Mouse (Mus musculus): ENCODE results near the gene Pi4ka. TPM values are rescaled to one million over a fixed set of nuclear protein-coding genes. Genes with fewer than 3 reads are reported as not detected.
"Not testable (repeated sequence)": the region's sequence is repeated elsewhere in the genome, so short reads cannot be mapped to it uniquely, and the experiment has no call there.

The Pi4ka gene
- polyA plus RNA-seq, 1 experiment from 2014 or later: 58.1 TPM

GRCm38 (mm10) chr16:17234916-17235665 is 171.0 kb downstream of the Pi4ka start:
- no peaks in the 10 kb centered on the region for H3K36me3 ChIP-seq (ENCODE audit: control insufficient read depth, insufficient read depth, low read length)
- H3K9ac ChIP-seq (ENCODE audit: low read depth, low read length): peak overlapping the region; percentile 96
- H3K4me1 ChIP-seq (ENCODE audit: control insufficient read depth, insufficient read depth, low read depth, low read length): peaks cover 21% of the 10 kb centered on the region
- peak overlapping the region; percentile 72 for H3K4me2 ChIP-seq (ENCODE audit: low read length)
- WGBS: 40% methylated on average over 9 of the region's 9 CpGs
- ATAC-seq: no peak
- no peaks in the 10 kb centered on the region for H3K27me3 ChIP-seq (replicated peaks; ENCODE audit: control insufficient read depth, insufficient read depth, low read length)
- no peaks in the 10 kb centered on the region for H3K9me3 ChIP-seq (ENCODE audit: control insufficient read depth, low read length)
- H3K27ac ChIP-seq (ENCODE audit: low read depth, low read length): no peak overlapping the region
- H3K4me3 ChIP-seq (ENCODE audit: low read length): peak overlapping the region; percentile 82

DNA sequence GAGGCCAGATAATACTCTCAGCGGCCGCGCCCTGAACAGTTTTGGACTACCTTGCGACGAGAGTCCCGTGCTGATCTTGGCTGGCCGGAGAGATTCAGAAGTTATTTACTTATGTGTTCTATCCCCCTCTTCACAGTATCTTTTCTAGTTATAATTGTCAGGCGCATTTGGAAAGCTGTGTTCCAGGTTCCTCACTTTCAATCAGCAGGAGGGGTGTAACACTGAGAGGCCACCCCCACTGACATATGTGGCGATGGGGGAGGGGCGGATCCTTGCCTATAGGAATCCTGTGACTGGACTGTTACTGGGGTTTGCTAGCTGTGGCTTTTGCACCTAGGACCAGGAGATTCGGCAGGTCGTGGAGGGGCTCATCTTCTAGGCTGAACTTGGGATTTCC is 171.6 kb downstream of the Pi4ka start:
- Histone ChIP-seq H3K4me2 (ENCODE audit: low read length) (peak overlapping the region; percentile 72), H3K9me3 (ENCODE audit: control insufficient read depth, low read length) (no peaks in the 10 kb centered on the region), H3K4me1 (ENCODE audit: control insufficient read depth, insufficient read depth, low read depth, low read length) (peaks cover 21% of the 10 kb centered on the region), H3K4me3 (ENCODE audit: low read length) (peak overlapping the region; percentile 82), H3K36me3 (ENCODE audit: control insufficient read depth, insufficient read depth, low read length) (no peaks in the 10 kb centered on the region), H3K27ac (ENCODE audit: low read depth, low read length) (peak overlapping the region; percentile 93), H3K27me3 (replicated peaks; ENCODE audit: control insufficient read depth, insufficient read depth, low read length) (no peaks in the 10 kb centered on the region), H3K9ac (ENCODE audit: low read depth, low read length) (peak overlapping the region; percentile 96)
- WGBS: 3% methylated on average over 12 of the region's 12 CpGs
- no peak for ATAC-seq

DNA sequence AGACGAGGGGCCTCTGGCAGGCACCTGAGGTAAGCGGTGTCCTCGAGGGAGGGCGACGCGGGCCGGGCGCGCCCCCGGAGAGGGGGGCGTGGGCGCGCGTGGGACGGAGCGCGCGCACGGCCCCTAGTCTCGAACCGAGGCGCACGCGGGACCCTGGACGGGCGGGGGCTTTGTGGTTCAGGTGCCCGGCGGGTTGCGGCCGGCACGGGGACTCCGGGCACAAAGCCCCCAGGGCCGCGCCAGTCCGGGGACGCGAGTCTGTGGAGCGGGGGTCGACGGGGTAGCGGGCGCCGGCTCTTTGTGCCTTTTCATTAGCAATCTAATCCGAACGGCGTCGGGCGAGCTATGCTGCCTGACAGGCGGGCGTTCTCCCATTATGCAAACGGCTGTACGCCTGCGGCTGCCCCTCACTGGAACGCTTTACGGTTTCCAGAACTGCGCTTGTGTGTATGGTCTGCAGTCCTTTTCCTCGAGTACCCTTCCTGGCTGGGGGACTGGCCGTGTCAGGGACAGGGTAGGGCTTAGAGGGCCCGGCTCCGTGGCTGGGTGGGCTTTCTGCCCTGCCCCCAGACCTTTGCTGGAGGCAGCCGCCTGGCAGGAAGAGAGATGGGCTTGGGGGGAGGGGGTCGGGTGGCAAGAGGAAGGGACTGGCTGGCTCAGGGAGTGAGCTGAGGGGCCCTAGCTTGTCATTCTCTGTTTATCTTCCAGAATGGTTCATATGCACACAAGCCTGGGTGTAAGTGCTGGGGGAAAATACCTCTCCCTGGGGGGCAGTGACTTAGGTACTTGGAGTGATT is 172.2 kb downstream of the Pi4ka start:
- Histone ChIP-seq H3K27me3 (replicated peaks; ENCODE audit: control insufficient read depth, insufficient read depth, low read length) (no peaks in the 10 kb centered on the region), H3K4me3 (ENCODE audit: low read length) (peak overlapping the region; percentile 82), H3K36me3 (ENCODE audit: control insufficient read depth, insufficient read depth, low read length) (no peaks in the 10 kb centered on the region), H3K4me2 (ENCODE audit: low read length) (peak overlapping the region; percentile 72), H3K9me3 (ENCODE audit: control insufficient read depth, low read length) (no peaks in the 10 kb centered on the region), H3K27ac (ENCODE audit: low read depth, low read length) (peak overlapping the region; percentile 93), H3K4me1 (ENCODE audit: control insufficient read depth, insufficient read depth, low read depth, low read length) (peaks cover 17% of the 10 kb centered on the region), H3K9ac (ENCODE audit: low read depth, low read length) (peak overlapping the region; percentile 96)
- peak; percentile 82 for ATAC-seq
- 1% methylated on average over 47 of the region's 62 CpGs for whole genome bisulfite sequencing

- WGBS: under 1% methylated on average over 57 of the region's 59 CpGs
- ATAC-seq: peak; percentile 96
- Histone ChIP-seq H3K4me2 (ENCODE audit: low read length) (peak within 1 kb of the TSS; percentile 72), H3K4me3 (ENCODE audit: low read length) (peak within 1 kb of the TSS; percentile 82), H3K4me1 (ENCODE audit: control insufficient read depth, insufficient read depth, low read depth, low read length) (peaks cover 17% of the 10 kb centered on the region), H3K27me3 (replicated peaks; ENCODE audit: control insufficient read depth, insufficient read depth, low read length) (no peaks in the 10 kb centered on the region), H3K27ac (ENCODE audit: low read depth, low read length) (peak within 1 kb of the TSS; percentile 93), H3K9me3 (ENCODE audit: control insufficient read depth, low read length) (no peaks in the 10 kb centered on the region), H3K36me3 (ENCODE audit: control insufficient read depth, insufficient read depth, low read length) (no peaks in the 10 kb centered on the region), H3K9ac (ENCODE audit: low read depth, low read length) (peak within 1 kb of the TSS; percentile 96)
Observed at GRCm38 (mm10) chr16:17232794-17233701, 173.1 kb downstream of the Pi4ka start, which contains the start of gene Hic2. Gene Hic2, plus strand, starts transcription at chr16:17233572.

GRCm38 (mm10) chr16:17231523-17231922 is 174.6 kb downstream of the Pi4ka start:
- not testable (repeated sequence) for H3K27me3 ChIP-seq (replicated peaks; ENCODE audit: control insufficient read depth, insufficient read depth, low read length); H3K9me3 ChIP-seq (ENCODE audit: control insufficient read depth, low read length); H3K9ac ChIP-seq (ENCODE audit: low read depth, low read length); H3K36me3 ChIP-seq (ENCODE audit: control insufficient read depth, insufficient read depth, low read length); H3K4me3 ChIP-seq (ENCODE audit: low read length); ATAC-seq; H3K4me2 ChIP-seq (ENCODE audit: low read length); H3K27ac ChIP-seq (ENCODE audit: low read depth, low read length)
- WGBS: 94% methylated on average over 2 of the region's 2 CpGs
- H3K4me1 ChIP-seq (ENCODE audit: control insufficient read depth, insufficient read depth, low read depth, low read length): peaks cover 17% of the 10 kb centered on the region

Other genes starting within 250 kb of the Pi4ka start
- 294 and 296 TPM in 2 replicates for gene Ube2l3, start 203.7 kb downstream of the Pi4ka start, polyA plus RNA-seq (2015; fragmentation: Nextera tagmentation; extraction: Ambion mirVana)
- gene Rimbp3, start 197.7 kb downstream of the Pi4ka start, polyA plus RNA-seq (2015; fragmentation: Nextera tagmentation; extraction: Ambion mirVana): 1.7 and 1.9 TPM in 2 replicates
- gene Hic2, start 172.7 kb downstream of the Pi4ka start, polyA plus RNA-seq (2015; fragmentation: Nextera tagmentation; extraction: Ambion mirVana): 6.1 and 7.1 TPM in 2 replicates
- 85.8 and 111 TPM in 2 replicates for gene Tmem191c, start 130.2 kb downstream of the Pi4ka start, polyA plus RNA-seq (2015; fragmentation: Nextera tagmentation; extraction: Ambion mirVana)
- gene Serpind1, start 74.9 kb downstream of the Pi4ka start, polyA plus RNA-seq (2015; fragmentation: Nextera tagmentation; extraction: Ambion mirVana): 4.4 and 6.0 TPM in 2 replicates
- 24.2 and 24.4 TPM in 2 replicates for gene Snap29, start 328 bp downstream of the Pi4ka start, polyA plus RNA-seq (2015; fragmentation: Nextera tagmentation; extraction: Ambion mirVana)
- gene Crkl, start 45.7 kb upstream of the Pi4ka start, polyA plus RNA-seq (2015; fragmentation: Nextera tagmentation; extraction: Ambion mirVana): 74.3 and 74.6 TPM in 2 replicates
- gene Aifm3, start 83.3 kb upstream of the Pi4ka start, polyA plus RNA-seq (2015; fragmentation: Nextera tagmentation; extraction: Ambion mirVana): 13.4 and 14.8 TPM in 2 replicates
- 140 and 149 TPM in 2 replicates for gene Lztr1, start 102.4 kb upstream of the Pi4ka start, polyA plus RNA-seq (2015; fragmentation: Nextera tagmentation; extraction: Ambion mirVana)
- gene Thap7, start 124.8 kb upstream of the Pi4ka start, polyA plus RNA-seq (2015; fragmentation: Nextera tagmentation; extraction: Ambion mirVana): 65.1 and 65.8 TPM in 2 replicates
- gene Lrrc74b, start 154.9 kb upstream of the Pi4ka start, polyA plus RNA-seq (2015; fragmentation: Nextera tagmentation; extraction: Ambion mirVana): 1.7 and 1.8 TPM in 2 replicates
- 3.0 and 3.2 TPM in 2 replicates for gene P2rx6, start 155.6 kb upstream of the Pi4ka start, polyA plus RNA-seq (2015; fragmentation: Nextera tagmentation; extraction: Ambion mirVana)
- 53.9 and 54.6 TPM in 2 replicates for gene Slc7a4, start 176.9 kb upstream of the Pi4ka start, polyA plus RNA-seq (2015; fragmentation: Nextera tagmentation; extraction: Ambion mirVana)
- 23.6 and 30.4 TPM in 2 replicates for gene Smpd4, start 213.0 kb upstream of the Pi4ka start, polyA plus RNA-seq (2015; fragmentation: Nextera tagmentation; extraction: Ambion mirVana)
- 16.6 and 18.0 TPM in 2 replicates for gene Ccdc74a, start 240.2 kb upstream of the Pi4ka start, polyA plus RNA-seq (2015; fragmentation: Nextera tagmentation; extraction: Ambion mirVana)

All from hindbrain, embryonic 16.5 days (tissue).